Mouse (Mus musculus): Measurements from ENCODE around the gene Prss38.

The Prss38 gene

DNA sequence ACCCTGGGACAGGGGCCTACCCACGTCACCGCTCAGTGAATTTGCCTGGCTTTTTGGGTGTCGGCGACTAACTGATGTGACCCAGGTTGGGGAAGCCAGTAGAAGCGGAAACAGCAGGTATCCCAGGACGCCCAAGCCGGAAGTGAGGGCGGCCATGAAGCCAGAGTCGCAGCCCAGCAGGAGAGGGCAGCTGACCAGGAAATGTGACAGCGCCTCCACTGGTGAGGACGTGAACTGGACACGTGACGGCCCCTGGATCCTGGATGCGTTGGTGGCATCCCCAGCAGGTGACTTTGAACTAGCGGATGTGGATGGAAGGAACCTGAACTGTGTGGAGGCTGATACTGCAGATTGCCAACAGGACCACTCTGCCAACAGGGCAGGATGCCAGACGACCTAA is at the start of gene Prss38:
Gene Prss38 (minus strand): TSS at position 183 of the 400 bp plus-strand sequence.
- no peak for DNase-seq (ENCODE audit: low read depth, low spot score)

DNA sequence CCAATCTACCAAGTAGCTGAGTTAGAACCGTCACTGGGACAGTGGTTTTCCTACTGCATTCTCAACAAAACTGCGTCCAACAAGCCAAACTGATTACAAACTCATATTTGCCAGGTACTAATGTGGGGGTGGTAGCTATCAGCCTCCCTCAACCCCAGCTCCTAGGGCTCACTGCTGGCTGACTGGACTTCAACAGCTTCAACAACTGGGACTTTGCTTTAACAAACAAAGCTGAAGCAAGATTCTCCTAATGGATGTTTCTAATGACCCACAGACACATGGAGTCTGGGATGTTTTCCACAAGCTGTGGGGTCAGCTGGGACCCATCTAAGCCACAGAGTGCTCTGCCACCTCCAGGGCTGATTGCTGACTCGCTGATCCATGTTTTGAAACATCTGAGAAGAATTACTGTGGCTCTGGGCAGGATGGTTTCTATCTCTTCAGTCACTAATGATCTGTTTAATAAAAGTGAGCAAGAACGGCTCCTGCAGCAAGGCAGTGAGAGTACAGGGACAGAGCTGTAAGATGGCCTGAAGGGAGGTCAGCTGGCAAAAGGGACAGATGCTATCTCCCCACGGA is 47.6 kb upstream of the Prss38 start:
- no peak for DNase-seq (ENCODE audit: low read depth, low spot score)

DNA sequence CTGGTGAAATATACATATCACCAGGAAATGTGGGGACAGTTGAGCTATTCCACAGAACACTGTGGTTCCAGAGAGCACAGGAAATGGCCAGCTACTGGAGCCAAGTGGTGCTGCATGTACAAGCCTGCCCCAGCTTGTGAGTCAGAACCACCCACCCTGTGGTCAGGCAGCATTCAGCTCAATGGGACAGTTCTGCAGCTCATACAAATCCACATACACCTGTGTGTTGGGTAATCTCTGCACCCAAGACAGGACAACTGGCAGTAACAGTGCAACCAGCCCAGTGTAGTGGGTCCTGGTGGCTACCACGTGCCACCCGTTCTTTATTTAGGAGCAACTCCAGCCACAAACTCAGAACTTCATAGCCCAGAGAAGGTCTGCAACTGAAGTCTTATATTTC is 46.5 kb upstream of the Prss38 start:
- DNase-seq (ENCODE audit: low read depth, low spot score) = no peak

DNA sequence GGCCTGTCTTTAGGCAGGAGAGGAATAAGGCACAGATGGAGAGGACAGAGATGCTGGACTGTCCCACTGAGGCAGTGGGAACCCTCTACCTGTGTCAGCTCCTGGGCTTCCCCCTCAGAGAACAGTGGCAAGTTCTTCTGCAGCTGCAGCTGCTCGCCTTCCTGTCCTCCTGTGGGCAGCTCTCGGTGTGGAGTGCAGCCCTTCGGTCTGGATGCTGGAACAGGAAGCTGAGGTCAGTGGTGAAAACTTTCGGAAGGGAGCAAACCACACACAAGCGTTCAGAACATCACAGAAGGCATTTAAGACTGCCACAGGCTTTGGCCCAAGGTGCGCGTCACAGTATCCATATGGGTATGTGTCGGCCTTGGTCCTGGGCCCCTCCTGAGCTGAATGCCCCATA is 46.0 kb upstream of the Prss38 start:
- DNase-seq (ENCODE audit: low read depth, low spot score) = no peak

DNA sequence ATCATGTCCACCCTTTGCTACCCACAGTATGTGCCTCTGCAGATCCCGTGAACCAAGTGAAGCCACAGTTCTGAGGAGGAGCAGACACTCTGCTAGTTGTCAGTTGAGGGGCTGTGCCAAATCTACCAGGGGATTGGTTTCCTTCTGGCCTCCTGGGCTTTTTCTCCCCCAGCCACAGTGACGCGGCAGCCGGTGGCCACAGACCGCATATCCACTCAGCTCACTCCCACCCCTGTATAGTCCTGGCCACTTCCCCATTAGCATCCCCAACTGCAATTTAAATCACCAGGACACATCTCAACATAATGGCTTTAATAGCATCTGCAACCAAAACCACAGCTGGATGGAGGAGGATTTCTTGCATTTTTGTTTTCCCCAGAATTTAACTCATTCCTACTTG is 43.3 kb upstream of the Prss38 start:
- no peak for DNase-seq (ENCODE audit: low read depth, low spot score)

DNA sequence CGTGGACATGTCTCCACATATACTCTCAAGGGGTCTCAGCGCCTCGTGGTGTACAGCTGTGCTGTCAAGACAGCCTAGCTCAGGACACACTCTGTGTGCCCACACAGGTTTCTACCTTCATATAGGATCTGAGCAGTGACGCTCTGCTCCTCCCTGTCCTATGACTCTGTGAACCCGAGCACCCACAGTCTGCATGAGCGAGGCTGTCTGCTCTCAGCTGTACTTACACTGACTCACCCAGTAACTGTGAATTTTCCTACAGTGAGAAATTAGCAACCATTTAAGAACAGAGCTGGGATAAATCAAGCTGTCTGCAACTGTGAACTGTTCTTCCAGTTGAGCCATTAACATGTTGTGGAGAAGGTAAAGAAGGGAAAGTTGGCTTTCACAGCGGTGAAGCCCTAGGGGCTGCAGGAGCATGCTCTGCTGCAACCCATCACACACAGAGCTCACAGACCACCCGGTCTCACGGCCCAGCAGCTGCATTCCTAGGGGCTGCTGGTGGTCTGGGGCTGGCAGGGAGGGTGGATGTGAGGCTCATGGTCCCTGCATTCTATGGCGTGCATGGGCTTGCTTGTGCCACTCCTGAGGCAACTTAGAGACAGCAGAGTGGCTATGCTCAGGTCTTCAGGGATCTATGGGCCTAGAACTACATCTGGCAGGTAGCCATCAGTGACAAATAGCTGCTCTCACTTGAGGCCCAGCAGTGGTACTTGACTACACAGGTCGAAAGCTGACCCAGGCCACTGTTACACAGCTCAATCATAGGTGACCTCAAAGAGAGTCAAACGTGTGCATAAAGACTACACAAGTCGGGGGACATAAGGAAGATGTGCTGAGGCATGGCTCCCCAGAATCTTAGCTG is 37.8 kb upstream of the Prss38 start:
- no peak for DNase-seq (ENCODE audit: low read depth, low spot score)

DNA sequence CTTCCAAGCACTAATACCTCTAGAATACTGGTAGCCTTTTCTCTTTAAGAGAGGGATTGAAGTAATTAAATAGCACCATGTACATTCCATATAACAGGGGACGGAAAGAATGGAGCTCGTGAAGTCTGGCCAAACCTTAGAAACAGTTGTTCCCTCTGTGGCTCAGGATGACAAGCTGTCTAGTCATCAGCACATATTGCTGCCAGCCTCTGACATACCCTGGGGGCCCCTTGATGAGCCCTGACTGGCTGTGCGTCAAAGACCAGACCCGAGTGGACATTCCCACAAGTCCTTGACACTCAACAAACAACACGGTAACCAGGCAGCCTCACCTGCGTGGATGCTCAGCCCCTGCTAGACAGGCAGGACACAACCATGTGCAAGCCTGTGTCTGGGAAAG is 36.6 kb upstream of the Prss38 start:
- no peak for DNase-seq (ENCODE audit: low read depth, low spot score)

DNA sequence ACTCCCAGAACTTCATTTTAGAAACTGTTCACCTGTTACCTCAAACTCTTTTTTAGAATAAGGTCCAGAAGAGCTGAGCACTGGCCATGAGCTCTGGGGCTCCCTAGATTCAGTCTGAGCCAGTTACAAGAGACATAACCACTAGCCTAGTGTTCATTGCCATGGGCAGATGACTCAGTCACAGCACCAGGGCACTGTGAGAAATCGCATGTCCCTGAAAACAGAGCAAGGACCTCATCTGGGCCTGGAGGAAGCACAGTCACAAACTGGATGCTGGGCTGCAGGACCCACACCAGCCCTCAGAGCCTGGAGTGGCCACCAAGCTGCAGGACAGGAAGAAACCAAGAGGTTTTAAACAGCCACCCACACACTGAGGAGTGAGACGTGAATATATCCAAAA is 35.4 kb upstream of the Prss38 start:
- DNase-seq (ENCODE audit: low read depth, low spot score) = no peak

DNA sequence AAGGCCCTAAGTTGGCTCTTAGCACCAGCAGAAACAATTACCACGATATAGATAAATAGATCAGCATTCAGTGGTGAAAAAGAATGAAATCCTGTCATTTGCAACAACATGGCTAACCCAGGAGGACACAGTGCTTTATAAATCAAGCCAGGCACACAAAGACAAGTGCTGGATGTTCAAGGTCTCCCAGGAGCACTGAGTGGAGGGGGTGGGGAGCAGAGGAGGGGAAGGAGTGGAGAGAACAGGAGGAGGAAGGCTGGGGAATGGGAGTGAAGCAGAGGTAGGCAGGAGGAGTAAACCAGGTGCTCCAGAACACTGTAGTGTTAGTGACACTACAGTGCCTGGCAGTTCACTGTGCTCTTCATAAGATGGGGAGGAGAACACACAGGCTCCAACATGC is 30.3 kb upstream of the Prss38 start:
- DNase-seq (ENCODE audit: low read depth, low spot score) = no peak

DNA sequence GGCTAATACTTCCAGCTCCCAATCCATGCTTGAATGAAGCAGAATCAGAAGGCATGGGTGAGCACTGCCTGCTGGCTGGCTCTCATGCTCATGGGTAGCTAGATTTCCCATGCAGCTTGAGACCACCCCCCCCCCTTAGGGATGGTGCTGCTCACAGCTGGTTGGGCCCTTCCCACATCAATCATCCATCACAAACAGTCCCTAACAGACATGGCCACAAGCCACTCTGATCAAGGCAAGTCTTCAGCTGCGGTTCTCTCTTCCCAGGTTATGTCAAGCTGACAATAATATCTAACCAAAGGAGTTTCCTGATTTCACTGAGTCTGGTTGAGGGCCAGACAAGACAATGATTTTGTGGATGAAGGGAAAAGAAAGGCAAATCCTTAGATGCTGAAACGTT is 25.4 kb upstream of the Prss38 start:
- DNase-seq (ENCODE audit: low read depth, low spot score) = no peak

DNA sequence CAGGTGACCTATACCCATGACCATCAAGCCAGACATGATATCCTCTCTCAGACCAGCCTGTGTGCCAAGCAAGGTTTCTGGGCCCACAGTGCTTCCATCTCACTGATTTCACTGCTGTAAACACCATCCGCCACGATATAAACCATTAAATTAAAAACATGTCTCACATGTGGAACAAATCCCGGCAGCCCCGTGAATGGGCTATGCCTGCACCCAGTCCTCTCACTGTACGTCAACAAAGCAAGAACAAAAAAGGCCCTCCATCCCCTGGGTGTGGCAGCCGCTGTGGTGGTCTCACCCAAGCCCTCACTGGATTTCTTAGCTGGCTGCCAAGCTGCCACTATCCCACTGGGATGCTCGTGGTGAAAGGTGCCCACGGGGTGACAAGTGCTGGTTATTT is 24.4 kb upstream of the Prss38 start:
- no peak for DNase-seq (ENCODE audit: low read depth, low spot score)

DNA sequence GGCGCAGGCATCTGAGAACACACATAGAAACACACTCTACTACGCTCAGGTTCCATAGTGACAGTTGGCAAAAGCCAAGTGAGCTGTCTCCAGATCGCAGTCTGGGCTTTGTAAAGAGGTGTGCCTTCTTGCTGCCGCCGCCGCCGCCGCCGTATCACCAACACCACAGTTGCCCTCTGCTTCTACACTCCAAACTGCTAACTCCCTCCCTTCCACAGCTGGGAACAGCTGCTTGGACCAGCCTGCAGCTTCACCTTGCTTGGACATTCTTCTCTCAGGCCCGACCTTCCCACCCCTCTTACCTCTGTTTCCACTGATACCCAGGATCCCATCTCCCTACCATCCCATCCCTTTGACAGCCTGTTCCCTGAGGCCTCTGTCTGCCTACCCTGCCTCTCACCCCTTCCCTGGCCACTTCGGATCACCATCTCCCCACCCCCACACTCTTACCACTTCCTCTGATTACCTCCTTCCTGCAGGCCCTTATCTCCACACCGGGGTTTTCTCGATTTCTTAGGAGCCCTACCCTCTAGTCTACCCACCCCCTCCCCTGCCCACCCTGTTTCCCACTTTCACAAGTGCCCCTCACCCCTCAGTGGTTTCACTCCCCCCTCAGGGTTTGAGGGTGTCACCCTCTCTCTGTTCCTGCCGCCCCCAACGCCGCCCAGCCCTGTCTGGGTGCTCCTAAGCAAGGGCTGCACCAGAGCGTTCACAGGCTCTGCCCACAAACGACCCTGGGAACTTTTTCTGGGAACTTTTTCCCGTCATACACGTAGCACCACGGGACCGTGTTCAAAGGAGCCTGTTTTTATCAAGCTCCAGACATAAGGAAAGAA is 22.3 kb upstream of the Prss38 start:
- no peak for DNase-seq (ENCODE audit: low read depth, low spot score)

DNA sequence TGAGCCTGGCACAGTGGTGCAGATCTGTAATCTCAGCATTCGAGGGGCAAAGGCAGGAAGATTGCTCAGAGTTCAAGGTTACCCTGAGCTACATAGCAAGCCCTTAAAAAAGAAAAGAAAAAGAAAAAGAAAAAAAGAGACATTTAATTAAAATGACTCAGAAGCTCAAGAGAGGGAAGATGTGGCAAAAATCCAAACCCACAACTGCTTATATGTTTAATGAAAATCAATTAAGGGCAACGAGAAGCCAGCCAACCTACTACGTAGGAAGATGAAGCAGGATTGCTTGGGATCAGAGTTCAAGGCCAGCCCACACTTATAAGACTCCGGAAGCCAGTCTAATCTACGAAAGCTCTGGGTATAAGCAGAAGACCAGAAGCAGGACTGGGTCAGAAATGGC is 19.0 kb upstream of the Prss38 start:
- DNase-seq (ENCODE audit: low read depth, low spot score) = no peak

DNA sequence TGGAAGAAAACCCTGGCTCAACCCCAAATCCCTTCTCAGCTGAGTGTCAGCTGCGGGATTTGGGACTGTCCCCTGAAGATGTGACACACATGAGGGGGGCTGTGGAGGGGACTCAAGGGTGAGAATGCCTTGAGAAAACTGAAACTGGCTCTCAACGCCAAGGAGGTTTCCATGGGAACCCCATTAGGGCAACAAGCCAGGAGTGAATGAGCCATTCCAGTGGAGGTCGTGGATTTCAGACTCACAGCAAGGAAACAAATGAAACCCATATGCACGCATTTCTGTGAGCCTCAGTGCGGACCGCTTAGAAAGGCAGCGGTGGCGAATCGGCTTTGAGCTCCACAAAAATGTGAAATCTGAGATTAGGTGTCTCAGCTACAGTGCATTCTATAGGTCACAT is 18.1 kb upstream of the Prss38 start:
- DNase-seq (ENCODE audit: low read depth, low spot score) = no peak

DNA sequence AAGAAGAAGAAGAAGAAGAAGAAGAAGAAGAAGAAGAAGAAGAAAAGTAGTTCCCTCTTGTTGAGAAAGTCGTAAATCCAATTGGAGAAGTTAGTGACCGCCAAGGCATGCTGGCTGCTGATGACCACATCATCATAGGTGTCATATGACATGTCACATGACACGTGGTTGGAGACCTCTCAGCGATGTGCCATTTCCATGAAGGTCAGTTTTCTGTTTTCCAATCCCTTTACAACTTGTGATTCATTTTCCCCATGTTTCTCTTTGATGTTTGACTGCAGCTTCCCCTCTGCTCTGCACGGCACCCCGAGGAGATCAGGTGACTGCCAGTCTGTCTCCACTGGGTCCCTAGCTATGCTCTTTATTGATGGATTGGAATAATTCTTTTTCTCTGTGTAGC is 16.8 kb upstream of the Prss38 start:
- no peak for DNase-seq (ENCODE audit: low read depth, low spot score)

DNA sequence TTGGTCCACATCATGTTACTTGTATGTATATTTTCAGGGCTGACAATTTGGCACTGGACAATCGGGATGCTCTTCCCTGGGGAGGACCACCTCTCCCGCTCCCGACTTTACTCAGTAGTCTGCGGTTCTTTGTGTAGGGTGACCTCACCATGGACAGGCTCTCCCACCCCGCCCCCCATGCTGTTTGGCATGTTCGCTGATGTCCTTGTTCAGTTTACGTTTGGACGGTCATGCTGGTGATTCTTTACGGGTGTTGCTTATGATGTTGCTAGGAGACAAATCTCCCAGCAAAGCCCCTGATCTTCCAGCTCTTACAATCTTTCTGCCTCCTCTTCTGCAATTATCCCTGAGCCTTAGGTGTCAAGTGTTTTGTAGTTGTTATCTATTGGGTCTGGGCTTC is 15.0 kb upstream of the Prss38 start:
- DNase-seq (ENCODE audit: low read depth, low spot score) = no peak

DNA sequence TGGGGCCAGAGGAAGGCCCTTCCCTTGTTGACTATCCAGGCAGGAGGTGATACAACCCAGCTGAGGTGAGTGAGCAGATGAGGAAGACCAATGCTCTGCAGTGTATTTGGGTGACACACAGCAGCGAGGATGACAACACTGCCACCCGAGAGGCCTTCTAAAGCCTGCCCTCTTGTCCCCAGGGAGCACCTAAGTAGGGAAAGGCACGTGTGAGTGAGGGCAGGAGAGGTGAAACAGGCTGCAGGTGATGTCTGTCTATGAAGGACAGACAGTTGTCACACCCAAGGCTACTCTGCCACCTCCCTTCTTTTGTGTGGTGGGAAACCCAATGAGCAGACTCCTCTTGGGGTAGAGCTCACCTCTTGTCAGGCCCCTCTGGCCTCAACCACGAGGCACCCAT is 14.2 kb upstream of the Prss38 start:
- no peak for DNase-seq (ENCODE audit: low read depth, low spot score)

DNA sequence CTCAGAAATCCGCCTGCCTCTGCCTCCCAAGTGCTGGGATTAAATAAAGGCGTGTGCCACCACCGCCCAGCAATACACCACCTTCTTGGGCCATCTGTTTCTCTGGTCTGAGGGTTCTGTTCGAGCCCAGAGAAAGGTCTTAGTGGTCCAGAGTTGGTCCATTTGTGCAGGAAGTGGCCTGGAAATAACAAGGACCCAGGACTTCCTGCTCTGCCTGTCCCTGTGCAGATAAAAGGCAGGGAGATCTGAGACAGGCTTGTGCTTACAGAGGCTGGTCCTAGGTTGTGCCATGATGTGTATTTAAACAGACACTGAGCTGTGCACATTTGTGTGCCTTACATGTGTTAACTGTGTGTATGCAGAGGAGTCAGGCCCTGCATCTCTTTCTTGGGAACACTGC is 13.3 kb upstream of the Prss38 start:
- no peak for DNase-seq (ENCODE audit: low read depth, low spot score)

DNA sequence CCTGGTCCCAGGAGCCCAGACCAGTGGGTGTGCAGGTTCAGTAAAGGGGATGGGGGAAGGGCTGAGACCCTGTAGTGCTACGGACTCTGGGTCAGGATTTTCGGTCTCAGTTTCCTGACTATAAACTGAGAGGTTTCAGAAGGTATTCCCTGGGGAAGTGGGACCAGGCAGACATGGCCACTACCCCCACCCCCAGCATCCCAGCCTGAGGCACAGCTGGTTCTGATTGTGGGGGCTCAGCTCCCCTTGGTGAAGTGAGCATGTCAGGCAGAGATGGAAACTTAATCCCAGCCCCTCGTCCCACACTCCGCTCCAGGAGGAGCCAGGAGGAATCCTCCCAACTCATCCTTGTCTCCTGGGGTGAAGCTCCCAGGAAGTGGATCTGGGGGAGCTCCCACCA is 12.0 kb upstream of the Prss38 start:
- DNase-seq (ENCODE audit: low read depth, low spot score) = no peak

DNA sequence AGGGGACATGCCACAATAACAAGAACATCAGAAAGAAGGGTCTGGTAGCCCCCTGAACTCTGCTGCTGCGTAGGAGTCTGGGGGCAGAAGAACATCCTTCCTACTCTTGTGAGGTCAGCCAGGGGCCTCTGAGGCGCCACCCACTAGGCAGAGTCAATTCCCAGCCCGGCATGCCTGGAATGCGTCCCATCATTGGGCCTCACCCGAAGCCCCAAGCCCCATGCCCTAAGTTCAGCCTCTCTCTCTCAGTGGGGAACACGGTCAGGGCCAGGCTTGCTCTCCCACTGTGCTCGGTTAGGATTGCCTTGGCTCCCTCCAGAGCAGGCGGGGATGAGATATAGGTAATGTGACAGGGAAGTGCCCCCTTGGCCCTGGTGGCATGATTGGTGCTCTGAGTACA is 9.7 kb upstream of the Prss38 start:
- DNase-seq (ENCODE audit: low read depth, low spot score) = no peak

DNA sequence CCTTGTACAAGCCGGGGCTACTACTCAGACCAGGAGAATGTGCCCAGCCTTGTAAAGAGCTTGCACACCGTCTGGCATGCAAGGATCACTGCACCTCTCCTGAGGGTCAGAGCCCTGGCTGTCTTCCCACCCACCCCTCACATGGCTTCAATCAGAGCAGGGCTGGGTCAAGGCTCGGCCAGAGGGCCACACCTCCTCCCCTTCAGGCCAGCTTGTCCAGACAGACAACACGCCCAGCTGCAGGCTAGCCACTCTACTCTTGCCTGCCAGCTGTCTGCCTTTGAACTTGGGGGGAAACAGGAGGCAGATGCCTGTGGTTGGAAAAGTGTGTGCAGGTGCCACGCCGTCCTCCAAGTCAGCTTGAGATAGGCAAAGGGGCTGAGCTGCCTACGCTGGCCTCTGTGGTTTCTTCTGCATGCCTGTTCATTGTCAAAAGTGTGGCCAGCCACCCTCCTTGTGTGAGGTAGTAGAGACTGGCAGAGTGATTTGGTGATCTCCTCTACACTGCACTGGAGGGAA is 9.0 kb upstream of the Prss38 start:
- no peak for DNase-seq (ENCODE audit: low read depth, low spot score)

DNA sequence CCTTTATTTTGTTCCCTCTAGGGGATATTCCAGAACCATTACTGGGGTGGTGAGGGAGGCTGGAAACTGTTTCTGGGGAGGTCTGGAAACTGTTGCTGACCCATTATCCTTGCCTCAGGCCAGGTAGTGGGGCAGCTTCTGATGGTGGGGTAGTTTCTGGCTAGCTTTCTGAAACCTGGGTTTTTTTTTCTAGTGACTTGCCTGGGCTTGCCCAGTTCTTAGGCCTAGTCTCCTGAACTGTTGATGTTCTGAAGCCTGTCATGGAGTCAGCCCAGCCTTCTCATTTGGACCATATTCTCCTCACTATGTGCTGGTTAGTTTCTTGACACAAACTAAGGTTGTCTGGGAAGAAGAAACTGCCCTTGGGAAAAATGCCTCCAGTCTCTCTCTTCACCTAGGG is 4.1 kb upstream of the Prss38 start:
- DNase-seq (ENCODE audit: low read depth, low spot score) = no peak

Measured in retina, adult 2 months (tissue).